Mouse (Mus musculus): ENCODE measurements around the gene Fbxl17.

- TF ChIP-seq POLR2A (IDR thresholded peaks at IDR 0.05; ENCODE audit: insufficient read depth, low read depth, low read length) (no peak), CTCF (IDR thresholded peaks at IDR 0.05) (no peak)
Measured at GRCm38 (mm10) chr17:63356202-63356601, 143.6 kb downstream of the Fbxl17 start.
